Mouse (Mus musculus) large intestine, adult 2 months (tissue): ENCODE data around the gene Daam2. TPM values are rescaled to one million over a fixed set of nuclear protein-coding genes. Genes with fewer than 3 reads are reported as not detected.
A peak's percentile ranks its signal among the peaks of the same experiment; 100 is the strongest.
"Not testable (repeated sequence)": the region's sequence is repeated elsewhere in the genome, so short reads cannot be mapped to it uniquely, and the experiment has no call there.

ENCODE experiments used
- DNase-seq: peaks from one replicate; pipeline ENCODE4 v3.0.0-alpha.2; 2012; ENCODE audit warnings: low read depth, low spot score
- WGBS: fragments of 180-500 bp; shearing (Covaris S2); methylation state at CpG from one replicate; pipeline ENCODE4 v1.1.7; 2018; 5-methylcytosine and 5-hydroxymethylcytosine counted together
- polyA plus RNA-seq: library from polyadenylated mRNA; depleted of rRNA; stranded (reverse); fragments of >200 nt; gene quantifications from 2 replicates; pipeline ENCODE4 v1.2.3, GENCODE M21; 2012

Gene Daam2
- polyA plus RNA-seq, 1 experiment = 2.6 TPM

DNA sequence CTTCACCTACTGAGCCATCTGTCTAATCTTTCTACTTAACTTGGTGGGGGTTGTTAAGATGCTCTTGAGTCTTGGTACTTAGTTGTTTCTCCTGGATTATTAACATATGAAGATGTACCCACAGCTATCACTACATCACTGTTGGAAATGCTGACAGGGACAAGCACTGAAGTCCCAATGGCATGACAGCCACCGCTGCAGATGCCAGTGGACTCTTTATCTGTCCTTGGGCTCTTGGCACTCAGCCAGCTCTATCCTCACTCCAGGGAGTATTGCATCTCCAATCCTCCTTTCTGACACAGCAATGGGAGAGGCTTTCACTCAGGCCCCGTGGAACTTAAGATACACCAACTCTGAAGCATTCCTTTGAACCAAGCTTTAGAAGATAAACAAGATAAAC is 63.9 kb downstream of the Daam2 start:
- WGBS = 23% methylated on average over 2 of the region's 2 CpGs
- no peak for DNase-seq

DNA sequence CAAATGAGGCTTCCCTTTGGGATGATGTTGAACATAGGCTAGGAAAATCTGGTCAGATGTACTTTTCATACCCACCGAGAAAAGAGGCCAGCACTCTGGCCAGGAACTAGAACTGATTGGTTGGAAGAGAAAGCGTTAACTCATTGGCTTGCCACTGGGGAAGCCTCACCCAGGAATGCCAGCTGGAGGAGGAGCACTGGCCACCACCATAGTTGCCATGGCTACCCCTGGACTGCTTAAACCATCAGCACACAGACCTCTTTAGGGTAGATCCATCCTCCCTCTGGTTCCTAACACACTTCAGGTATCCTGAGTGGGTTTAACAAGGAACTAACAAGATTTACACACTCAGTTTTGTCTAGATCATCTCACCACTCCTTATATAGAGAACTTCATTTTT is 64.5 kb downstream of the Daam2 start:
- no peak for DNase-seq
- WGBS = 93% methylated on average over 2 of the region's 2 CpGs

DNA sequence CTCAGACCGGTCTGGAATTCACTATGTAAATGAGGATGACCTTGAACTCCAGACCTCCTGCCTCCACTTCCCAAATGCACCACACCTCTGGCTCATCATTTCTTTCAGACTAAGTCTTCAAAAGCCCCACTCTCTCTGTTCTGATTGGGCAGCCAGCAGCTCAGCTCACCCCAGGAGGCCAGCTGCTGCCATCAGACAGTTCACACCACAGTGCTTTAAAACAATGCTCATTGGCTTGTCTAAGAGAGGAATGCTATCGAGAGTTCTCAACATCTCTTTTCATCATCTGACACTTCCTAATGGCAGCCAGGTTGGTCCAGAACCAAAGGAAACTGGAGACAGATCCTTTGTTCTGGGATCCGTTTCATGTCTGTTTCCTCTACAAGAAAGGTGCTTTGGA is 66.0 kb downstream of the Daam2 start:
- 72% methylated on average over 3 of the region's 3 CpGs for WGBS
- DNase-seq = no peak

DNA sequence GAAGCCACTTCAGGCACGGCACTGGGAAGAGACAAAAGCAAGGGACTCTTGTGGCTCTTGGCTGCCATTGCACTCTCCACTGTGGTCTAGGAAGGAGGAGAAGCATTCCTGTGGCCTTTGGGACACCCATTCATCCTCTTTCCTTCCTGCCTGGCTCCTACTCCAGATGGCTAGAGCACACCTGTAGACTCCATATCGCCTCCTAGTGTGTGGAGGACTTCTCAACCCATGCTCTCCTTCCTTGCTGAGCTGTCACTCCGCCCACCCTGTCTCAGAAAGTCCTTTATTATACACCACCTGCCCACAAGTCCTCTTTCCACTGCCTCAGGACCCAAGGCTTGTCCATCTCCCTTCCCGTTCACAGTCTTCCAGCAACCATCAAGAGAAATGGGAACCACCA is 70.9 kb downstream of the Daam2 start:
- WGBS = 90% methylated on average over 4 of the region's 4 CpGs
- DNase-seq = no peak

DNA sequence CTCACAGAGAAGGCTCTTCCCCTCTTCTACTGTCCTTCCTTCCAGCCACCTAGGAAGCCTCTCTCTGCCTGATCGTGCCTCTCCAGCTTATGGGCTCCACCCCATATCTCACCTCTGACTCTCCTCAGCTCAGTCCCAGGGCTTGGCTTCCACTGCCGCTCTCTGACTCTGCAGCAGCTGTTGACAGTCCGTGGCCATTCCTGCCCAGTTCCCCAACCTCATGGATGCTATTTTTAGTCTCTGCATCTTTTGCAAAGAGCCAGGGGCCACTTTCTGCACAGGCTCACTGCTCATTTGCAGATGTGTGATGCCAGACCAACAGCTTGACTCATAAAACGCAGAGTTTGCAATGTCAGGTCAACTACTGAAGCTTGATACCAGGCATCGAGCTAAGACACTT is 75.0 kb downstream of the Daam2 start:
- WGBS = 40% methylated on average over 5 of the region's 5 CpGs
- no peak for DNase-seq

DNA sequence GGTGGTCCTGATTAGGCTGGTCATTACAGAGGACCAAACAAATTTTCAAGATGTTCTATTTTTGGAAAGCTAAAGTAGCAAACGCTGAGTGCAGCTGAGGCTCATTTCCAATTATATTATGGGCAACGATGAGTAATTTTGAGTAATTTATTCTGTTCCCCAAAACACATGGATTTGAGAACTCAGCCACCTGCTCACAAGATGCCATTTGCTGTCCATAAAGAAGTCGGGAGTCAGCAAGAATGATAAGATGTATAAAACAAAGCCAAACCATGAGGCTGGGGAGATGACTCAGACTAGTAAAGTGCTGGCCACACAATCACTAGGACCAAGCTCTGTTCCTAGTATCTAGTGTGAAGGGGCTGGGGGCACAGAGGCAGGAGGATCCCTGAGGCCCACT is 79.7 kb downstream of the Daam2 start:
- no peak for DNase-seq
- WGBS = 76% methylated on average over 3 of the region's 3 CpGs

DNA sequence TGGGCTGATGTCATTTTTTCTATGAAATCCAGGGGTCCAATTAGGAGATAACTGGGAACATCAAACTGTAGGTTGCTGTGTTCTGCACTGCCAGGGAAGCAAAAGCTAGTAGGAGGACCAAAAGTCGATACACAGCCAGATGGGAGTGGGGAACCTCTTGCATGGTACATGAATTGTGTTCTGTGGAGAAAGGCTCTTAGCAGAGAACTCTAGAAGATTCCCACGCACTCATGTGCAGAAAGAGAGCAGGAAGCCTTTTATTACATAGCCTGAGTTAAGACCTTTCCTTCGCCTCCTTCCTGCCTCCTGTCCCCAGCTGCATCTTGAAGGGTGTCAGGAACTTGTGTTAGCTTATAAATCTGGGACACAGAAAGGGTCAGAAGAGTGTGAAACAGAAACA is 82.3 kb downstream of the Daam2 start:
- no peak for DNase-seq
- 60% methylated on average over 3 of the region's 3 CpGs for WGBS

DNA sequence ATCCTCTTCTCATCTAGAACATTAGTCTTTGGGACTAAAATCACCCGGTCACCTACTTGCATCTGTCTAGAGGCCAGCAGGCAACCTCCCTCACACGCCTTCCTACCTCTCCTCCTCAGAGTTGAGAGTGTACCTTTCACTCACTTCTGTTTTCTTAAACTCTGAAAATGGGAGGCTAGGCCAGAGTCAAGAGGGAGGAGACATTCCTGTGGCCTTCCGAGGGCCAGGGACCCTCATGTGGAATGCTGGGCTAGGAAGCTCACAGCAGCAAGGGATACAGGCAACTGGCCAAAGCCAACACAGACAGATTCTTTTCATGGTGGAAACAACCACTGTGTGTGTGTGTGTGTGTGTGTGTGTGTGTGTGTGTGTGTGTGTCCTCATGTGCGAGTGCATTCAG is 86.8 kb downstream of the Daam2 start:
- DNase-seq = no peak
- WGBS = 73% methylated on average over 4 of the region's 4 CpGs

DNA sequence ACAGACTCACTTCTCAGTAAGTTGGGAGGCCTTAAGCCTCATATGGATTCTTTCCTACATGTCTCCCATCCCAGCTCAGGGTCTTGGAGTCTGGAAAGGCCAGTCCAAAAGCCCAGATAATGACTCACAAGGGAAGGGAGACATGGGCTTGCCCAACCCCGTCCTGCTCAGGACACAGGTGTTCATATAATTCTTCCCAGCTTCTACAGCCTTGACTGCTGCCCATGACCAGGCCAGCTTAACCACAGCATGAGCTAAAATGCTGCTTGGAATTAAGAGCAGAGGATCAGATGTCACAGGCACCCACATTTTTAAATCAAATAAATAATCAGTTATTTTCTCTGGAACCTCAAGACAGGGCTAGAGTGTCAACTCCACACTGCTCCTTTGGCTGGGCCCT is 89.0 kb downstream of the Daam2 start:
- DNase-seq = no peak
- WGBS = 68% methylated on average over 1 of the region's 1 CpGs

DNA sequence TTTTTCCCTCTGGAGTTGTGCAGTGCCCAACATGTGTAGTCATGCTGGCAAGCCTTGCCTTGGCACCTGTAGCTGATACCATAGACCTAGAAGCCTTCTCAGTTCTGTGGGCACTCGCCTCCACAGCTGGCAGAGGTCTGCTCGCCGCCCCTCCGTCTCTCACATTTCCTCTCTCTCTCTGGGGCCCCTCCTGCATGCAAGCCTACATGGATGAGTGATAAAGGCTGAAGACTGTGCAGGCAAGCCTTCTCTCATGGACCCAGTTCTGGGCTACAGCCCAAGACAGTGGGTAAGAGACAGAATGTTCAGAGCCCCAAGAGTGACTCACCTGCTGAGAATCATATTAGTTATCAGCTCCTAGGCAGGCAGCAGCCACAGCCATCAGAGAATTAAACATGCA is 90.1 kb downstream of the Daam2 start:
- no peak for DNase-seq
- WGBS = 94% methylated on average over 4 of the region's 4 CpGs

DNA sequence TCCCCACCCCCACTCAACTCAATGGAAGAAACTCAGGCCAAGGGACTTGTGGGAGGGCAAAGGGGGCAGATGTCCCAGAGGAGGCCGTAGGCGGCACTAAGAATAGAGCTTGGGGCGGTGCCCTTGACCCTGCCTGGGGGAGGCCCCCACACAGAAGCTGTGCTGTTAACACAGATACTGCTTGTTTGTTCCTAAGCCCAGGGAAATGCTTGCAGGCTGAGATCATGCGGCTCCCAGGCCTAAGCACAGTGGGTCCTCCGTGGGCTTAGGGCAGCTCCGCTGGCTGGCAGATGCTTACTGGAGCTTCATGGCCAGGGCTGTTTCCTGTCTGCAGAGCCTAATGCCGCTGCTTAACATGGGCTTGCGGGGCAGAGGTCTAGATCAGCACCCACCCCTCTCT is 91.5 kb downstream of the Daam2 start:
- 66% methylated on average over 8 of the region's 8 CpGs for WGBS
- DNase-seq = no peak

DNA sequence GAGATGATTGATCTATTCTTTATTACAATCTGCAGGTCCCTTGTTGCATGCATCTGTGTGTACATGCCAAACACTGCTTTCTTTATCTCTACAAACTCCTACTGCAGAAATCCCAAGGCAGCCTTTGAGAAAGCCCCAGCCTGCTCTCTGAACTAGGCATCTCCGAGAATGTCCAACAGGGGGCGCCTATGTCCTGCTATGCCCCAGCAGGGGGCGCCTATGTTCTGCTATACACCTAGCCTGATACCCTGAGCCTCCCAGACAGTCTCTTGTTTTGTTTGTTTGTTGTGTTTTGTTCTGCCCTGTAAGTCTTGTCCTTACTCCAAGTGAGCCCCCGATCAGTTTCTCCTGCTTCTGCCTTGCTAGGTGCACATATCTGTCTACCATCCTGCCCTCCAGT is 95.9 kb downstream of the Daam2 start:
- 22% methylated on average over 4 of the region's 4 CpGs for WGBS
- no peak for DNase-seq

DNA sequence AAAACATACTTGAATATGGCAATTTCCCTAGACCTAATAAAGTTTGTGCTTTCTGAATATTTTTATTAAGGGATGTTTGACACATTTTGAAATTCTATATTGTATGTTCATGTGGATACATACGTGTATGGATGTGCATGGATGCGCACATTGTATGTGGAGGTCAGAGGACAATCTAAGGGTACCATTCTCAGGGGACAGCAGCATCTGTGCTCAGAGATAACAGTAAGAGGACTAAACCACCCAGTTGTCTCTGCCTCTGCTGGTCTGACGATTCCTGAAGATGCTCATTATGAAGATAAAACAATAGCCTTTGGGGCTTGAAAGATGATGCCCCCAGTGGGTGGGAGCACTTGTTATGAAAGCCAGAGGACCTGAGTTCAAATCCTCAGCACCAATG is 99.3 kb downstream of the Daam2 start:
- 91% methylated on average over 3 of the region's 3 CpGs for WGBS
- DNase-seq = no peak

DNA sequence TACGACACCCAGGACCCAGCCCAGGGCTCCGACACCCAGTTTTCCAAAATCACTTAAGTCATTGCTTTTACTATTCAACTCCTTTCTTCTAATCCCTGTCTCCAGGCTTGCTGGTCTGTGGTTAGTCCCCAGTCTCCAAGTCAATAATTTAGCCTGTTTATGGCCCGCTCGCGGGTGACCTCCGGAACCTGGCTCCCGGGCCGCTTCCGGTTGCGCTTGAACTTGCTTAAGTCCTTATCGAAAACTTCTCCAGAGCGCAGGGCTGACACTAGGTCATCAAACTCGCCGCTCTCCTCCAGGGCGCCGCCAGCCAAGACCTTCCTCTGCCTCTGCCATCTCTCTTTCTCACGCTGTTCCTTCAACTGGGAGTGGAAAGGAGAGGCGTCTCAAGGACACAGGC is 105.8 kb downstream of the Daam2 start:
- WGBS = 61% methylated on average over 18 of the region's 18 CpGs
- no peak for DNase-seq

DNA sequence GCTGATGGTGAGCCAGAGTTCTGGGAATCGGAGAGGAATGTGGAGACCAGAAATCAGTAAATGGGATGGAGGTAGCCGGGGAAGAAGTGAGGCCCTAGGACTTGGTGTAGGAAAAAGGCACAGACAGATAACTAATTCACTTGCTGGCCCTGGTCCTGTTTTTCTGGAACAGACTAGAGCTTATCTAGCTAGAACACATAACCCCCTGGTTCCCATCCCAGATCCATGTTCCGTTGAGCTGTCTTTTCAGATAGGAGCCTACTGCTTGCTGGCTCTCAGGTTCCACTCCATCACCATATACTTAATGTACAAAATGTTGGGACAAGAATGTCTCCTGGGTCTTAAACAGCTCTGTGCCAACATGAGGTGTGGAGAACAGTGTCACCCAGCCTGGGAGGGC is 106.3 kb downstream of the Daam2 start:
- DNase-seq = no peak
- 97% methylated on average over 3 of the region's 3 CpGs for WGBS

DNA sequence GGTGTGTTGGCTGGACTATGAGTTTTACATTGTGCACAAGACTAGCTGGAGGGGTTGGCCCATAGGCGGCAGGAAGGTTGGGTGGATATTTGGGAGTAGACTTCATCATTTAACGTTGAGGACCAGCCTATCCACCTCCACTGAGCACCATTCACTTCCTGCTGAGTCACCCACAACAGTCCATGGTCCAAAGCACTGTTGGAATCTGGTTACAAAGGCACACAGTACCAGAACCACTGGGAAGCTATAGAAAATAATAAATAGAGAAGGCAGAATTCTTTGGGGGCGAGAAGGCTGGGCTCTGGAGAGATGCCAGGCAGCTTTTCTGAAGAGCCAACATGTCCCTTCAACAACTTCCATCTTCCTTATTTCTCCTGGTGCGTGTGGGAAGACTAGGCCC is 107.8 kb downstream of the Daam2 start:
- DNase-seq = peak; percentile 24
- WGBS = 53% methylated on average over 4 of the region's 4 CpGs

DNA sequence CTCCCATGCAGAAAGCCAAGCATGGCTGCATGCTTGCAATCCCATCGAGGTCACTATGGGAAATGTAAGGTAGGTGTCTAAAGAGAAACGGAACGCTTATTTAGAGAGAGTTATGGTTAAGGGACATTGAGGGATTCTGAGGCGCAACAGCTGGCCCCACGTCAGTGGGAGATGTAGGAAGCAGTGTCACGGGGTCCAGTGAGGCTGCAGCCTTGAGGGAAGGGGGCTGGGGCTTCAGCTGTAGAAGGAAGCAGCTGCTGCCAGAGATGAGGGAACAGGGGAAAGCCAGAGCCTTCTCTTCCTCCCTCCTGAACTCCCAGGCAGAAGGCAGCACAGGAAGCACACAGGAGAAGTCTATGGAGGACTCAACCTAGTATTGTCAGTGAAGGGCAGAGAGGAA is 113.2 kb downstream of the Daam2 start:
- no peak for DNase-seq
- WGBS = 74% methylated on average over 6 of the region's 6 CpGs

DNA sequence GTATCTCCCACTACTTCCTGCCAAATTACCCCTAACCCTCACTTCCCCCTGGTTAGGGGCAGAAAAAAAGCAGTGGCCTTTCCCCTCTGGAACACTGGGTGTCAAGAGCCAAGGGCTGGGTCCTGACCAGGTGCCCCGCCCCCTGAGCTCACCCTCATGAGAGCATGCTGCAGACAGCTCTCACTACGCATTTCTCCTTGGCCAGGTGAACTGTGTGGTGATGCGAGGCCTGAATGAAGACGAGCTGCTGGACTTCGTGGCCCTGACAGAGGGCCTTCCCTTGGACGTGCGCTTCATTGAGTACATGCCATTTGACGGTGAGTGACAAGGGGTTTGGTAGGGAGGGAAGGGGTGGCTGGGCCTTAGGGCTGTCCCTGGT is 114.9 kb downstream of the Daam2 start:
- DNase-seq = no peak
- 86% methylated on average over 8 of the region's 8 CpGs for WGBS

DNA sequence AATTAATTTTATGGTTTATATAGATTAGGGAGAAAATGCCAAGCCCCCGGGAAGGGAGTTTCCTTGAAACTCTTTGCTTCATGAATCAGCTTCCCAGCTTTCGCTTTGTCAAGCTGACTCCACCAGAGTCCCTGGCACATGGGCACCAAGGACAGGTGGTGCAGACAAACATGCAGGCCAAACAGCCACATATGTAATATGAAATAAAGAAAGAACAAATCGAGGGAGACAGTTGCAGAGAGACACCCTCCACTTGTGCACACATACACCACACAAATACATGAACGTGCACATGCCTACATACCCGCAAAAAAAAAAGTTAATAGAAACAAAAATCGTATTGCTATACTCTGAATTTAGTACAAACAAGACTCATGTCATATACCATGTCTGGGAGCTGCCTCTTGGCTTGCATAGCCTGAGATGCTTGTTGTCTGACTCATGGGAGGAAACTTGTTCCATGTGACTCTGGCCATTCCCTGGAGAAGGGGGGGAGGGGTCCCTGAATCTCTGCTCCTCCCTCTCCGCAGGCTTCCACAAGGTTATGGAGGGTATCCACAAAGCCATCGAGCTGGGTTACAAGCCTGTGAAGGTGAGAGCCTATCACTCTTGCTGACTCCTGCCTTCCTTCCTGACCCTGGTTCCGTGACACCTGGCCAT is 115.4 kb downstream of the Daam2 start:
- 51% methylated on average over 9 of the region's 9 CpGs for WGBS
- no peak for DNase-seq

DNA sequence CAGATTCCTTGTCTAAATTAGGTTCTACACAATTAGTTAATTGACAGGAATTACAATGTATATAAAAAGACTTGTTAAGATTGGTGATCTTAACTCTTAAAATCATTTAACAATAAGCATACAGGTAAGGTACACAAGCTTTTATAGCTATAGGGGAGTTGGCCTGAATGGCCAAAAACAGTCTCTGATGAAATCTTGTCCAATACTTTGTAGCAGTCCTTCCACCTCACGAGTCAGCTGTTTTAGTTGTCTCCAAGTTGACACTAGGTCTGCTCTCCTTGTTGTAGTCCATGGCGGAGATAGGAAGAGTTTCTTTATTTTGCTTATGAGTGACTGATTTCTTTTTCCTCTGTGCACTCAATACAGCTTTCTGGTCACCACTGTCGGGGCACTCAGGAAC is 121.3 kb downstream of the Daam2 start:
- 55% methylated on average over 3 of the region's 3 CpGs for WGBS

DNA sequence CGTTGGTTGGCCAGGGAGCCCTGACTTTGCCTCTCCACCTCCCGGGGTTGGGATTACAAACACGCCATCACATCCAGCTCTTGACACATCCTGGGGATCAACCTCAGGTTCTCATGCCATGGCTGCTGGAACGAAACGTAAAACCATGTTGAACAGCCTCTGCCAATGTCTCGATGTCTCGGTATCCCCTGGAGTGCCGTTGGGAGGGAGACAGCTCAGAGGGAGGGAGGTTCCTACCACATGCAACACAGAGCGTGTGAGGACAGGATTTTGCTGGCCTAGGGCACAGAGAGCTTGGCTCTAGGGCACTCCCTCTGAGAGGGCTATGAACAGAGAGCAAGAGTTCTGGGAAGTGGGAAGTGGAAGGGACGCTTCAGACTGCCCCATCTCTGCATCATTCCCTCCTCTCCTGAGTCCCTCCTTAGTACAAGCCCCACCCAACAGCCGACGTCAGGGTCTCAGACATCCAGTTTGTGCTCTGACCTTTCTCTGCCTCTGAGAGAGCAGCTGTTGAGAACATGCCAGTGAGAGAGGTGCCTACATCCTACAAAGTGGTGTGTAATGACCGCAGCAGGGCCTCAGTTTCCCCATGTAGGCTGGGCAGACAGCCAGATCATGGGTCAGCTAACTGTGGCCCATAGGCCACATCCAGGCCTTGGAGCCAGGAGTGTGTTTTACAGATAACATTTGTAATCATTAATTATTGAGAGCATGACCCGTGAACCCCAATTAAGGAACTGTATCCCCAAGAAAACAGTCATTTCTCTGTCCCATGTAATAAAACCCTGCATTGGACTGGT is 123.6 kb downstream of the Daam2 start:
- 78% methylated on average over 14 of the region's 14 CpGs for WGBS
- DNase-seq = no peak

More for the DNA sequence above, 121.3 kb downstream of the Daam2 start:
- DNase-seq = not testable (repeated sequence)

DNA sequence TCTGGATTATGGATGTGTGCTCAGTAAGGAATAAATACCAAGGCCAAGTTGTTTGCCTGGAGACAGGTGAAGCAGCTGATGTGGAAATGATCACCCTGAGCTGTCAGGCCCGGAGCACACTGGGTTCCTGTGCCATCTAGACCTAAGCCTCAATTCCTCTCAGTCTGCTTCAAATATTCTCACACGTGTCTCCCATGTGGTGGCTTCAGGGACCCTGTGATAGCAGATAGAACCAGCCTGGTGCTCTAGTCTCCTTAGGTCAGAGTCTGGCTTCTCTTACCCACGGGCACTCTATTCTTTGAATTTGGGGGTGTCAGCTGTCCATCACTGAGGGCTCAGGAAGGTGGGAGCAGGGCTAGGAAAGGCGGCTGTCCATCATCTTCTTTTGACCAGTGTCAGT is 124.4 kb downstream of the Daam2 start:
- 90% methylated on average over 4 of the region's 4 CpGs for WGBS
- DNase-seq = no peak
